Comparison of ENCODE assay signal across 8 mouse cellular contexts in genomic region chr5:114091057-114091807, GRCm38 (mm10). TPM values are rescaled to one million over a fixed set of nuclear protein-coding genes. Genes with fewer than 3 reads are reported as not detected.
DNase-seq lines count a peak whose midpoint lies in the region; ATAC-seq lines count a peak whose summit lies in the region.

TSS of gene Svop (minus strand) at chr5:114091570.

- H3K9me3 ChIP-seq in hindbrain, embryonic 16.5 days (ENCODE audit: control insufficient read depth, low read length) = no peaks in the 10 kb centered on the region

- peak within 1 kb of the TSS; percentile 86 for H3K9ac ChIP-seq in hindbrain, embryonic 16.5 days (ENCODE audit: low read depth, low read length)

- peaks cover 16% of the 10 kb centered on the region for H3K4me1 ChIP-seq in hindbrain, embryonic 16.5 days (ENCODE audit: control insufficient read depth, insufficient read depth, low read depth, low read length)

- no peaks in the 10 kb centered on the region for H3K36me3 ChIP-seq in hindbrain, embryonic 16.5 days (ENCODE audit: control insufficient read depth, insufficient read depth, low read length)

- H3K27me3 ChIP-seq in hindbrain, embryonic 16.5 days (replicated peaks; ENCODE audit: control insufficient read depth, insufficient read depth, low read length) = no peaks in the 10 kb centered on the region

- DNase-seq in T-cell, adult 2 months (ENCODE audit: low spot score) = peak; percentile 17
- DNase-seq in cerebellum, postnatal 25 days = peak; percentile 91 to 93
- DNase-seq in frontal cortex, postnatal 36 days (ENCODE audit: low spot score in 2 of 2) = peak; percentile 75 to 84
- peak; percentile 56 for DNase-seq in left cerebral cortex, adult 11 months (ENCODE audit: low spot score)
- DNase-seq in lung, postnatal 36 days = peak; percentile 70
- DNase-seq in retina, postnatal 7 days (ENCODE audit: low read depth, low spot score) = peak; percentile 49
- peak; percentile 41 to 67 for DNase-seq in urinary bladder, postnatal 36 days (ENCODE audit: low spot score in 2 of 2)

- peak within 1 kb of the TSS; percentile 57 for H3K4me2 ChIP-seq in hindbrain, embryonic 16.5 days (ENCODE audit: low read length)

- peak; percentile 88 for ATAC-seq in hindbrain, embryonic 16.5 days

- H3K4me3 ChIP-seq in hindbrain, embryonic 16.5 days (ENCODE audit: low read length) = peak within 1 kb of the TSS; percentile 60

- WGBS in hindbrain, embryonic 16.5 days = 2% methylated on average over 40 of the region's 40 CpGs

- peak within 1 kb of the TSS; percentile 92 for H3K27ac ChIP-seq in hindbrain, embryonic 16.5 days (ENCODE audit: low read depth, low read length)

RNA-seq across cellular contexts. Expression of gene Svop, which starts in this region (rescaled TPM):
- polyA plus RNA-seq in hindbrain, embryonic 16.5 days (2015; fragmentation: Nextera tagmentation; extraction: Ambion mirVana) = 97.2 and 98.7 TPM in 2 replicates

Comparison
In these comparisons a context has a peak if more than half of its experiments do, and no peak if none do; other contexts are left out.
1. Peak in every context shown above with its lines: DNase-seq, ATAC-seq, H3K4me3 ChIP-seq and H3K27ac ChIP-seq.
2. DNase-seq: peak in every context shown above with its lines; median percentile 92 in cerebellum, postnatal 25 days; 80 in frontal cortex, postnatal 36 days; 70 in lung, postnatal 36 days; 56 in left cerebral cortex, adult 11 months; 54 in urinary bladder, postnatal 36 days; 49 in retina, postnatal 7 days; 17 in T-cell, adult 2 months.